Mouse (Mus musculus) ovary, adult 2 months (tissue): Measurements from ENCODE around the gene Vps52. TPM values are rescaled to one million over a fixed set of nuclear protein-coding genes. Genes with fewer than 3 reads are reported as not detected.

Source experiments
- polyA plus RNA-seq: library from polyadenylated mRNA; depleted of rRNA; stranded (reverse); fragments of >200 nt; gene quantifications from 2 replicates; pipeline ENCODE4 v1.2.3, GENCODE M21; 2012; rRNA removed

Gene Vps52
- 65.4 and 80.8 TPM in 2 replicates for polyA plus RNA-seq

DNA sequence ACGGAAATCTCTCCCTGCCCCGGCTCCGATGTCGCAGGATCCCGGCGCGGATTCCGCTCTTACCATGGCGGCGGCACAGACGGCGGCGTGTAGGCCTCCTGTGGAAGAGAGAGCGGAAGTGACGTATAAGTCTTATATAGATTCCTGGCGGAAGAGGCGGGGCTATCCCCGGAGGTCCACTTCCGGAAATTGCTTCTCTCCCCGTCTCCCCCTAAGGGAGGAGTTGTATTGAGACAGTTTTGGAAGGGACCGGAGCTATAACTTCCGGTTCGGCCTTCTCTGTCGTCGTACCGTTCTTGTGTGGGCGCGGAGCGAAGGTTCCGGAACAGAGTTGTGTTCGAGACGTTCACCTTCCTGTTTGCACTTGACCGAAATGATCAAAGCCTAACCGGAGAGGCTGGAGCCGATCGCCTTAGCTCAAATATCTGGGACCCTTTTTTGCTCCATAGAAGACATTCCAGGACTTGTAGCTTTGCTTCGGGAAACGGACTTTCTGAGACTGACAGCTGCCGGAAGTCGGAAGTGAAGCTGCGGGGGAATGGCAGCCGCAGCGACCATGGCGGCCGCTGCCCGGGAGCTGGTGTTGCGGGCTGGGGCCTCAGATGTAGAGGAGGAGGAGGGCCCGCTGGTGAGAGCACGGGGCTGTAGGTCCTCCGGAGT lies at the start of gene Vps52, which contains the start of gene Rps18:
Gene Vps52, plus strand, starts transcription at position 258 of the 660 bp plus-strand sequence.
Gene Rps18, minus strand, starts transcription at position 447 of the 660 bp plus-strand sequence.

DNA sequence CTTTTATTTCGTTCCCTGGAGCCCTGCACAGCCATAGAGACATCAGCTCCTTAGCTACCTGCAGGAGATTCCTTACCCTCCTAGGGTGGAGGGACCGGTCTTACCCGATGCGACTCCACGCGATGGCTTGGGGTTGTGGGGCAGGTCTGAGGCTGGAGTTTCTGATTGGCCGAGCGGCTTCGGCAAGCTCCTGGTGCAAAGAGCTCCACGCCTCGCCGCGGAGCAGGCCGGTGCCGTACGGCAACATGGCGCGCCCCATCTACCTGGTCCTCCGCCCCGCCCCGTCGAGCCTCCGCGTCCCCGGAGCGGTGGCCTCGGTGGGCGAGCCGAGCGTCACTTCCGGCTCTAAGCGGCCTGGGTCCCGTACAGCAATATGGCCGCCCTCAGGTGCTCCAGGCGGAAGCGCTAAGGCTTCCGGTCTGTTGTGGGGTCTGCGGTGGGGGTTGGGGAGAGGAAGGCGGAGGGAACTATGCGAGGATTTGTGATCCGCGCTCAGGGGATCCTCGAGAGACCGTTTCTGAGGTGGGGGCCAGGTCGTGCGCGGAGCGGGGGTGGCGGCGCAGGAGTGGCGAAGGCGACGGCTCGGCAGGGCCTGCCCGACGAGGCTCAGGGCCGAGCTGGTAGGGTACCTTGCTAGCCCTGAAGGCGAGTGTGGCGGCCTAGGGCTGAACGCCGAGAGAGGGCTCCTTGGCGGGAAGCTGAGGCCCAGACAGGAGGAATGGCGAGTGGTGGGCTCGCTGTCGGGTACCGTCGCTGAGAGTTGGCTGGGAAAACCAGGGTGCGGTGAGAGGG lies 46.3 kb upstream of the Vps52 start, which contains the start of gene Daxx:
Gene Daxx, plus strand, starts transcription at position 338 of the 792 bp plus-strand sequence.

DNA sequence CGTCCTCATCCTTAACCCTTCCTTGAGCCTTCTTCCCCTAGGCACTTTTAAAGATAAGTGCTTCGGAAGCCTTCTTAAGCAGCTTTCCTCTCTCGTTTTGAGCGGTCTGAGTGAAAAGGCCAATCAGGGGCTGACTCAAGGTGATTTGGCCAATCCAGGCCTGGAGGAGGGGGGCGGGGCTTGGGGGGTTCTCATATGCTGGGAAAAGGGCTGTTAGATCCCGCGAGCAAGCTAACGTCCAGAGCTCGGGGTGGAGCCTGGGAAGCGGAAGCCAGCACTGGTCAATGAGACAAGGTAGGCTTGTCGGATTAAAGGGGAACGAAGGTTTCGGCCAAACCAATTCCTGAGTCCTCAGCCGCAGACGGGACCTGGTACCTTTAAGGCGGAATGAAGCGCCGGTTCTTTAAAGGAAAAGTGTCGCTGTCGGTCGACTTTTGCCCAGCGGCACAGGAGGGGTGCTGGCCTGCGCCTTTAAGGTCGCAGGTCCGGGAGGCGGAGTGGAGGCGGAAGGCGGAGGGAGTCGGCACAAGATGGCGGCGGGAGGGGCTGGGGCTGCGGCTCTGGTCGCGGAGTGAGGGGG lies 39.9 kb upstream of the Vps52 start, which contains the start of the genes Tapbp and Zbtb22:
Gene Tapbp, plus strand, starts transcription at position 229 of the 580 bp plus-strand sequence.
Gene Zbtb22, plus strand, starts transcription at position 234 of the 580 bp plus-strand sequence.

DNA sequence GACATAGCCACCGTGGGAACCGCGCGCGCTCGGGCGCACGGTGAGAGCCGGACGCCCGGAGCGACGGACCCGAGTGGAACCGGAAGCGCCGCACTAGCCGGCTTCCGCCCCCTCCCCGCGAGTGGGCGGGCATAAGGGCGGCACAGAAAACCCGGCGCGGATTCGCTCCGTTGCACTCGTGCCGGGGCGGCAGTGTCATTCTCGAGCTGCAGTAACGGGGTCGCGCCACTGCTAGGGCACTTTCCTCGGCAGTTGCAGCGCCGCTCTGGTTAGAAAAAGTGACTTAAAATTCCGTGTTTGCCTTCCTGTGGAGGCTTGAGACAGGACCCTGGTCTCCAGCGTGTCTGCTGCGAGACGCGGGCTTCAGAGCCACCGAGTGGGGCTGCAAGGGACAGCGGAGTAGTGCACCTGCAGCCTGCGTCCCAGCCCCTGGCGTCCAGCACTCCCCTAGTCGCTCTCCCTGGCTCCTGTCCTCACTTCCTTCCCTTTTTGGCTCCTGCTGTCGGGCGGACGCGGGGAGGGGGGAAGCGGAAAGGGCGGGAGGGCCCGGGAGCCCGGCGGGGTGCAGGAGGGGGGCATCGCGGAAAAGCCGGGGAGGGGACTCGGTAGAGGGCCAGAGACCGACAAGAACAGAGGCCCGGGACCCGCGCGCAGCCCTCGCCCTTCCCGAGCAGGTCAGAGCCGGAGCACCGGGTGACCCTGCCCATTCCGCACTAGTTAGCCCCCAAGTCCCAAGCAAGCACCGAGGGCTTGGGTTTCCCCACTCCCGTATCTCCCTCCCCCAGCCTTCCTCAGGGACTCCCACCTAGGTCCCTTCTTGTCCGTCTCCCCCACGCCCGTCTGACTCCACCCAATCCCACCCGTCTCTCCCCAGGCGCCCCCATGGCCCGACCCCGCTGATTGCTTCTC lies 26.0 kb upstream of the Vps52 start, which contains the start of gene Rgl2:
Gene Rgl2, plus strand, starts transcription at position 173 of the 909 bp plus-strand sequence.

DNA sequence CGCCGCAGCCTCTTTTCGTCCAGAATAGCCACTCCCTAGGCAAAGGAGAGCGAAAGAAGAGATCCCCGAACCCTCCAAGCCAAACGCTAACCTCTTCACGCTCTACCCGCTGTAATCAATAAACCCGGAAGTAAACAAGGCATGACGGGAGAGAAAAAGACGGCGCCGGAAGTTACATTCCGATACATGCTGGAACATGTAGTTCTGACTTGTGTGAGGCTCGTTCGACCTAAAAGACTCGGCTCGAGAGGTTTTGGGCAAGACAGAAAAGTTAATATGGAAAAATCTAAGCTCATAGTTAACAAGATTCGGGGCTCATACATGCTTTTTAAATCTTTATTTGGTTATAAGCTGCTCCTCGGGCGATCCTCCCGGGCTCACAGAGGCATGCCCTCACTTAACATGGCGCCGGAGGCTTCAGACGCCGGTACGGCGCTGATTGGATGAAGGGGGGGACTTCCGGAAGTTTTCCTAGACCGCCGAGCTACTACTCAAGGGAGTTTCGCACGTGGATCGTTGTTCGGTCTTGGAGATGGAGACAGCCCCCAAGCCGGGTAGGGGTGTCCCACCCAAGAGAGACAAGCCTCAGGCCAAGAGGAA lies 15.3 kb upstream of the Vps52 start, which contains the start of the genes Pfdn6 and Wdr46:
Gene Pfdn6, minus strand, starts transcription at position 138 of the 600 bp plus-strand sequence.
Gene Wdr46, plus strand, starts transcription at position 455 of the 600 bp plus-strand sequence.

DNA sequence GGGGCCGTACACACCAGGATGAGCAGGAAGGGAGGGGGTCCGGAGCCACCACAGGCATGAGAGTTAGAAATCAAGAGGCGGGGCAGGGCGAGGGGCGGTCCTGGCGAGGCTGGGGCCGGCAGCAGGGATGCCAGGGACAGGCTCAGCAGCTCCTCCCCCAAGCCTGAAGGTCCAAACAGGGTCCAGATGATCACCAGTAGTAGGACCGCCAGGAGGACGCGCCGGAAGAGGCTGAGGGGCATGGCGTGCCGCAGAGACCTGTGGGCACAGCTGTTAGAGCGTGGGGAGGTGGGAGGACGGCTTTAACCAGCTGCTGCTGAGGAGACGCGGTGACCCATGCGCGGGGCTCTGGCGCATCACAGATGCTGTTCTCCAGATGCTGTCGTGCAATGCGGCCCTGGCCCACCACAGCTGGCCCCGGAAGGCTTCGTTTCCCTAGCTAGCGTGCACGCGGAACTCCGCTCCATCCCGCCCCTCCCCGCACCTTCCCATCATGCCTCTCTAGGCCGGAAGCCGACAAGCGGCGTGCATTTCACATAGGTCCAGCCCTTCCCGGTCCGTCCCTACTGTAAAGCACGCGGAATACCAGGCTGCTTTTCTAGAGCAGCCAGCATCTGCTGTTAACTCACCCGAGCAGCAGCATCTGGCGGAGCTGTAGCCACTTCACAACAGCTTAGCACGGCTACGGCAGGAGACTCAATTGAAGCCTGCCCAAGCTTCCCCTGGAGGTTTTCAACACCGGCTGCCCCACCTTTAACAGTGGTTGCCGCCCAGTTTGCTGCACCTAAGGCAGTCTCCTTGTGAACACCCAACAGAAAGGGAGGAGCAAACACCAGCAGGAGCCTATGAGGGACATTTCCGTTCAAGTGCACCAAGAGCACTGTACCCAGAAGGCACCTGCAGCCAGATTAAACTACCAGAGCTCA lies 4.3 kb upstream of the Vps52 start, which contains the start of gene B3galt4:
Gene B3galt4, minus strand, starts transcription at position 468 of the 926 bp plus-strand sequence.

DNA sequence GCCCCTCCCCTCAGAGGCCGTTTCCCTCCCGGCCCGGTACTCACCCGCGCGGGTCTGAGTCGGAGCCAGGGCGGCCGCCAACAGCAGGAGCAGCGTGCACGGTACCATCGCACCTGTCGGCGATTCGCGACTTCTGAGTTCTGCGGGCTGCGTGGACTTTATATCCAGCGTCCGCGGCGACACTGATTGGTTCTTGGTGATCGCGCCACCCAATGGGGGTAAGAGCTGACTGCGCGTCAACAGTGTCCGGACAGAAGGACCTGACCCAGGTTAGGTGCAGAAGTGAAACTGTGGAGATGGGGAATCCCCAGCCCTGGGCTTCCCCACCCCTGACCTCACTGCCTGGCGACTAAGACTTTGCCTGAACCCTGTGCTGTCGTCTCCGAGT lies 44.5 kb downstream of the Vps52 start, which contains the start of gene H2-K1:
Gene H2-K1, minus strand, starts transcription at position 198 of the 388 bp plus-strand sequence.

Other genes starting within 250 kb of the Vps52 start
- gene March2, start 237.1 kb upstream of the Vps52 start, polyA plus RNA-seq, result 93.6 and 111 TPM in 2 replicates
- gene Rab11b, start 195.3 kb upstream of the Vps52 start, polyA plus RNA-seq, result 589 and 629 TPM in 2 replicates
- 133 and 185 TPM in 2 replicates for gene Angptl4, start 174.0 kb upstream of the Vps52 start, polyA plus RNA-seq
- 193 and 200 TPM in 2 replicates for gene Kank3, start 145.3 kb upstream of the Vps52 start, polyA plus RNA-seq
- gene Rps28, start 131.2 kb upstream of the Vps52 start, polyA plus RNA-seq, result 1,023 and 1,245 TPM in 2 replicates
- 549 and 689 TPM in 2 replicates for gene Ndufa7, start 131.2 kb upstream of the Vps52 start, polyA plus RNA-seq
- gene Cd320, start 112.7 kb upstream of the Vps52 start, polyA plus RNA-seq, result 124 and 183 TPM in 2 replicates
- not detected in 2 replicates for gene Gm7029, start 82.0 kb upstream of the Vps52 start, polyA plus RNA-seq
- gene Kifc1, start 65.2 kb upstream of the Vps52 start, polyA plus RNA-seq, result 12.1 and 15.3 TPM in 2 replicates
- 0.43 TPM in 1 of 2 replicates, not detected in the other for gene Platr17, start 50.7 kb upstream of the Vps52 start, polyA plus RNA-seq
- 53.9 and 59.5 TPM in 2 replicates for gene Daxx, start 46.4 kb upstream of the Vps52 start, polyA plus RNA-seq
- gene Tapbp, start 39.9 kb upstream of the Vps52 start, polyA plus RNA-seq, result 189 and 212 TPM in 2 replicates
- gene Zbtb22, start 39.9 kb upstream of the Vps52 start, polyA plus RNA-seq, result 105 and 109 TPM in 2 replicates
- gene Rgl2, start 26.3 kb upstream of the Vps52 start, polyA plus RNA-seq, result 212 and 227 TPM in 2 replicates
- 18.3 and 18.5 TPM in 2 replicates for gene Pfdn6, start 15.5 kb upstream of the Vps52 start, polyA plus RNA-seq
- gene Wdr46, start 15.2 kb upstream of the Vps52 start, polyA plus RNA-seq, result 26.7 and 33.0 TPM in 2 replicates
- gene B3galt4, start 4.3 kb upstream of the Vps52 start, polyA plus RNA-seq, result 13.9 and 15.3 TPM in 2 replicates
- 733 and 1,224 TPM in 2 replicates for gene Rps18, start 189 bp downstream of the Vps52 start, polyA plus RNA-seq
- 968 and 1,399 TPM in 2 replicates for gene H2-K1, start 44.5 kb downstream of the Vps52 start, polyA plus RNA-seq
- gene Ring1, start 68.9 kb downstream of the Vps52 start, polyA plus RNA-seq, result 133 and 190 TPM in 2 replicates
- gene H2-Ke6, start 72.2 kb downstream of the Vps52 start, polyA plus RNA-seq, result 161 and 192 TPM in 2 replicates
- 301 and 303 TPM in 2 replicates for gene Slc39a7, start 75.9 kb downstream of the Vps52 start, polyA plus RNA-seq
- 85.3 and 124 TPM in 2 replicates for gene Rxrb, start 76.0 kb downstream of the Vps52 start, polyA plus RNA-seq
- 1.5 and 2.2 TPM in 2 replicates for gene Col11a2, start 83.6 kb downstream of the Vps52 start, polyA plus RNA-seq
- gene H2-Oa, start 136.5 kb downstream of the Vps52 start, polyA plus RNA-seq, result 4.3 and 5.2 TPM in 2 replicates
- gene H2-DMa, start 163.7 kb downstream of the Vps52 start, polyA plus RNA-seq, result 27.4 and 34.5 TPM in 2 replicates
- gene Brd2, start 166.8 kb downstream of the Vps52 start, polyA plus RNA-seq, result 98.9 and 139 TPM in 2 replicates
- 4.9 and 5.2 TPM in 2 replicates for gene H2-DMb2, start 187.5 kb downstream of the Vps52 start, polyA plus RNA-seq
- 37.1 and 46.2 TPM in 2 replicates for gene H2-DMb1, start 197.3 kb downstream of the Vps52 start, polyA plus RNA-seq
- gene Tap1, start 231.7 kb downstream of the Vps52 start, polyA plus RNA-seq, result 31.1 and 34.5 TPM in 2 replicates
- 33.5 and 45.8 TPM in 2 replicates for gene Psmb9, start 232.0 kb downstream of the Vps52 start, polyA plus RNA-seq
- 53.0 and 66.5 TPM in 2 replicates for gene Psmb8, start 241.9 kb downstream of the Vps52 start, polyA plus RNA-seq
- gene Tap2, start 247.7 kb downstream of the Vps52 start, polyA plus RNA-seq, result 45.6 and 51.9 TPM in 2 replicates